Mouse (Mus musculus) gastrocnemius, postnatal 10 days (tissue): ENCODE measurements around the gene Ssrp1. TPM values are rescaled to one million over a fixed set of nuclear protein-coding genes. Genes with fewer than 3 reads are reported as not detected.

Source experiments
- DNase-seq: peaks from one replicate; pipeline ENCODE4 v3.0.0; 2021; ENCODE audit warnings: mixed read lengths
- total RNA-seq, 2 experiments: library from RNA; stranded (reverse); gene quantifications; 2 replicates each; pipeline ENCODE4 v1.2.3; 2021

Gene Ssrp1
- total RNA-seq, 2 experiments from 2014 or later = 50.9 to 66.6 TPM

GRCm38 (mm10) chr2:85036507-85037046, 457 bp upstream of the Ssrp1 start:
- DNase-seq = no peak

GRCm38 (mm10) chr2:85038336-85038735, 1.3 kb downstream of the Ssrp1 start:
- DNase-seq = no peak

GRCm38 (mm10) chr2:85043623-85044022, 6.6 kb downstream of the Ssrp1 start:
- no peak for DNase-seq

DNA sequence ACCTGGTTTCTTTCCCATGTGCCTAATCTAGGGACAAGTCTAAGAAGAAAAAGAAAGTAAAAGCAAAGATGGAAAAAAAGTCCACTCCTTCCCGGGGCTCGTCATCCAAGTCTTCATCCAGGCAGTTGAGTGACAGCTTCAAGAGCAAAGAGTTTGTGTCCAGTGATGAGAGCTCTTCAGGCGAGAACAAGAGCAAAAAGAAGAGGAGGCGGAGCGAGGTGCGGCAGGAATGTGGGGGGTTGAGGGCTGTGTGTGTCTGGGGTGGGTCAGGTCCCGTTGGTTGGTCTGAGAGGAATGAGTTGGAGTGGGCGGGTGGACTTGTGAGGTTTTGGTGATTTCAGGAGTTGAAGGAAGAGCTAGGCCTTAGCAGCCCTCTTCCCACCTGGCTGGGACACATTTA, 9.2 kb downstream of the Ssrp1 start:
- no peak for DNase-seq

DNA sequence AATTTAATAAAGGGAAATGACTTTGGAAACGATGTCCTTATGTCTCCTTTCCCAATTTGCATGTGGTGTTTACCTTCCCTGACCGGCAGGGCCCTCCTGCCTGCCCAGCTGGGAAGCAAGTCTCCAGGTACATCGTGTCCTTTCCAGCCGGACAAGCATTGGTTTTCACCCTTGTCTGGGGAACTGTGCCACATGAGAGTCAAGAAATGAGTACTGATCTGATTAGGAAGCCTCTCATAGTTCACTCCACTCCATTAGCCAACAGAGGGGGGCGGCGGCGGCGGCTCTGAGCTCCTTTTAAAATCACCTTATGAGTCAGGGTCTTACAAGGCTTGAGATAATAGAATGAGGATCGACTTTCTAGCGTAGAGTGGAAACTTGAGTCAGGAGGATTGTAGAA, 10.0 kb downstream of the Ssrp1 start:
- DNase-seq = no peak

DNA sequence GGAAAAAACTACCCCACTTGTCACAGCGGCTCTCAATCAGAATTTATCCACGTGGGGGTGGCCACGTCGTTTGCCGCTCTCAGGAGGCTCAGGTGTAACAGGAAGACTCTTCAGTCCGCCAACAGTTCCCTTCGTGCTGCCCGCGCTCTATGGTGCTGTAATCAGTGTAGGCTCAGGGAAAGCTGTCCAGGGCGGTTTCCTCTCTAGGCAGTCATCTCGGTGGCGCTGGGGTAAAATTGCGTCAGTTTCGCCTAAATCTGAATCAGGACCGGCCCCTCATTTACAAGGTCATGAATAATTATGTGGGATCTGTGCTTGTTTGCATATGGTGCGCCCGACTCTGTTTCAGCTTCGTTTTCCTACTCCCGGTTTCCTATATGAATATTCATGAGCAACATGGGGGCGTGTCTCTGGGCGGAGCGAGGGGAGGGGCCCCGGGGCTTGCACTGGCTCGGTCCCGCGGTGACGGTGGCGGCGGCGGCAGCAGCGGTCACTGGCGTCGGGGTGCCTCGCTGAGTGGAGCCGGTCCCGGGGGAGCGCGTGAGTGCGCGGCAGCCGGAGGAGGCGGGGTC, 10.6 kb downstream of the Ssrp1 start, which contains the start of gene Tnks1bp1:
Gene Tnks1bp1, plus strand, starts transcription at position 427 of the 572 bp plus-strand sequence.
- peak; percentile 96 for DNase-seq

GRCm38 (mm10) chr2:85048168-85048751, 11.2 kb downstream of the Ssrp1 start:
- DNase-seq = peak; percentile 73

GRCm38 (mm10) chr2:85049277-85049676, 12.2 kb downstream of the Ssrp1 start:
- no peak for DNase-seq

- DNase-seq = peak; percentile 69
Observed at GRCm38 (mm10) chr2:85050001-85050634, 13.1 kb downstream of the Ssrp1 start.

- peak; percentile 53 for DNase-seq
Observed at GRCm38 (mm10) chr2:85050746-85051145, 13.7 kb downstream of the Ssrp1 start.

DNA sequence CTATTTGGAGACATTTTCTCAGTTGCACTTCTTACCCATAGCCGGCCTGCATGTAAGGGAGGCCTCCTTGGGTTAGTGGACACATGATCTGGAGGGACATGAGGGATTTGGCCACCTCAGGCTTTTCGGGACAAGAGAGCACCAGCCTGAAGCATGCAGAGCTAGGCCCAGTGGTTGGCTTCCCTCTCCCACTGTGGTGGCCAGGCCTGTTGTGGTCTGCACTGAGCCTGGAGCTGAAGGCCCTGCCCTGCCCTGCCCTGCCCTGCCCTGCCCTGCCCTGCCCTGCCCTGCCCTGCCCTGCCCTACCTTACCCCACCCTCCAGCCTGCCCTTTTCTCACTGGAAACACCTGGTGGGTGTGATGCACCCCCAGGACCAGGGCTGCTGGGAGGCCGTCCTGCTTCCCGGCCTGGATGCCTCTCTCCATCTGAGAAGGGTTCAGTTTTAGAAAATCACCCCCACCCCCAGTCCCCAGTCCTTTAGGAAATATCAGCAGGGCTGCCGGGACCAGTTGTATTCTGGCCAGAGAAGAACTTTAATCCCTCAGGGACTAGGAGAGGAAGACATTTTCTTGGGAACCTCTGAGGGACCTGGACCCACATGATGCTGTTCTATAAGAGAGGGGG, 16.3 kb downstream of the Ssrp1 start:
- no peak for DNase-seq

GRCm38 (mm10) chr2:85056711-85057110, 19.7 kb downstream of the Ssrp1 start:
- DNase-seq = no peak

GRCm38 (mm10) chr2:85059677-85060076, 22.6 kb downstream of the Ssrp1 start:
- no peak for DNase-seq

DNA sequence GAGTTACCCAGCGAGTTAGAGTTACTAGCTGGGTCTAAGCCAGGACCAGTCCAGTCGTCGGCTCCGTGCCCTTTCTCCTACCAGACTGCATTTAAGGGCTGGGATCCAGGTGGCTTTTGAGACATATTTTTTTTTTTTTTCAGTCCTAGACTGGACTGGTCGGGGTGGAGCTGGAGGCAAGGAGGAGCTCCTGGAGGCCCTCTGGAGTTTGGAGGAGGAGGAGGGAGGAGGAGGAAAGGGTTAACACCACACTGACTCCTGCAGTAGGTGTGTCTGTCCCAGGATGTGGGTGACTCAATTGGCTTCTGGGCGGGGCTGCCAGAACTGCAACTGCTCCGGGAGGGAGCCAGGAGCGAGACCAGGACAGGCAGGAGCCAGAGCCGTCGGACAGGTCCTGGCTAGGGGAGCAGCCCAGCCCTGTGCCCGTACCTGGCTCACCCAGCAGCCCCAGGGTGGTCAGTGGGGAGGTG, 23.6 kb downstream of the Ssrp1 start:
- DNase-seq = peak; percentile 56

GRCm38 (mm10) chr2:85061107-85061541, 24.1 kb downstream of the Ssrp1 start:
- no peak for DNase-seq

DNA sequence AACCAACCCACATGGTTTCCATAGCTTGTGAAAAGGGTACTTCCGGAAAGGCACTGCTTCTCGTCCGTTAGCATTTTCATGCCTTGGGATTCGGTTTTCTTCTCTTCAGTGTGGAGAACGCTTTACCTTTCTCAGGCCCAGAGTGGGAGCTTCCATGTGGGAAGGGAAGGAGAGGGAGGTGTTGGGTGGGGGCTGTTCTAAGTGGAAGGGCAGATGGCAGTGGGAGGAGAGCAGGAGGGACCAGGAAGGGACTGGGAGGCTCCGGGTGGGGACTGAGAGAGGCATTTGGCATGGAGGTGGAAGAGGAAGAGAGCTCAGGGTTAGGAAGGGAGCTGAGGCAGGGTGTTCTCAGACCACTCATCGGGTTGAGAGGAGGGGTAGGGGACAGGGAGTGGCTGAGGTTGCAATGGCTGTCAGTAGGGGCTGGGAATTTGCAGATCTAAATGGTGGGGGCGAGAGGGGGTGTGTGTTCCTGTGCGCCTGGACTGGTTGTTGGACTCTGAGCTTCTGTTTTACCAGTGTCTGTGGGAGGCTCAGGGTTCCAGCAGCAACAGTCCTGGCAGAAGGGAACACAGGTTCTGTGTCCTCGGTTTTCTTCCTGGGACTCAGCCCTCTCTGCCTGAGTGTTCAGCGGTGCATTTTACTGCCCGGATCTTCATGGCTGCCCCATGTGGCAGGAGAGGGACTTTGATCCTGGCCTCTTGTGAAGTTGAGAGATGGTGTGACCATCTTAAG, 28.3 kb downstream of the Ssrp1 start:
- no peak for DNase-seq

GRCm38 (mm10) chr2:85066937-85067336, 29.9 kb downstream of the Ssrp1 start:
- DNase-seq = no peak

GRCm38 (mm10) chr2:85067903-85068625, 31.0 kb downstream of the Ssrp1 start:
- no peak for DNase-seq

GRCm38 (mm10) chr2:85068626-85069025, 31.6 kb downstream of the Ssrp1 start:
- no peak for DNase-seq

- no peak for DNase-seq
Observed at GRCm38 (mm10) chr2:85070086-85070485, 33.1 kb downstream of the Ssrp1 start.

DNA sequence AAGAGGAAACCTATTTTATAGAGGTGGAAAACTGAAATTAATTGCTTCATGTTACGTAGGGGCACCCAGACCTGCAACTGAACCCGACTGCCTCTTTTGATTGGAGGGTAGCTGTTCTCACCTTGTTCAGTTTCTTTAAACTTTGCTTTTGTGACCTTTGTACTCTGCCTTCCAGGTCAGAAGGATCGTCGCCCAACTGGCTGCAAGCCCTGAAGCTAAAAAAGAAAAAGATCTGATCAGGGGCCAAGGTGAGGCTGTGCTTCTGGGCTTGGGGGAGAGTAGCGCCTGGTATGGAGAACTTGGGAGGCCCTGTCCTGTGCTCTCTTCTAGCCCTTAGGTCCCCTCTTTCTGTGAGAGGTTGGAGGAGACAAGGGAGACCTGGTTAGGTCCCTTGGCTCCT, 34.9 kb downstream of the Ssrp1 start:
- no peak for DNase-seq
